Mouse (Mus musculus): ENCODE results near the gene Catspere2. TPM values are rescaled to one million over a fixed set of nuclear protein-coding genes. Genes with fewer than 3 reads are reported as not detected.
"Not testable (repeated sequence)": the region's sequence is repeated elsewhere in the genome, so short reads cannot be mapped to it uniquely, and the experiment has no call there.

The Catspere2 gene
- total and polyA plus RNA-seq, 3 experiments = 0.05 TPM; not detected in 2

GRCm38 (mm10) chr1:178134288-178134687 is 151.1 kb downstream of the Catspere2 start:
- H3K27me3 ChIP-seq (ENCODE audit: insufficient read depth, low read length) = no peaks in the 10 kb centered on the region
- H3K4me3 ChIP-seq (ENCODE audit: low read depth, low read length) = no peak overlapping the region
- TF ChIP-seq GATA1 (IDR thresholded peaks at IDR 0.05; ENCODE audit: borderline replicate concordance, low read length) (no peak), CTCF (IDR thresholded peaks at IDR 0.05; ENCODE audit: low read depth, low read length) (no peak), POLR2AphosphoS5 (IDR thresholded peaks at IDR 0.05; ENCODE audit: insufficient replicate concordance, low read depth, low read length) (no peak), GATA2 (IDR thresholded peaks at IDR 0.05; ENCODE audit: borderline replicate concordance, low read depth, low read length) (no peak), TAL1 (conservative IDR thresholded peaks at IDR 0.05; ENCODE audit: low read depth, low read length) (no peak)
- DNase-seq (ENCODE audit: low spot score) (no peak), ATAC-seq (ENCODE audit: extremely low read depth, insufficient number of reproducible peaks, low FRiP score, poor library complexity, severe bottlenecking) (no peak)
- H3K9me3 ChIP-seq (replicated peaks) = no peaks in the 10 kb centered on the region
- no peaks in the 10 kb centered on the region for H3K4me1 ChIP-seq (ENCODE audit: insufficient read depth, low read depth, low read length)
- H3K36me3 ChIP-seq (replicated peaks) = no peaks in the 10 kb centered on the region

- peak; percentile 51; the same call in 1 of the 2 replicates for ATAC-seq (ENCODE audit: extremely low read depth, insufficient number of reproducible peaks, low FRiP score, poor library complexity, severe bottlenecking)
- not testable (repeated sequence) for DNase-seq (ENCODE audit: low spot score); H3K4me3 ChIP-seq (ENCODE audit: low read depth, low read length); H3K36me3 ChIP-seq (replicated peaks); H3K4me1 ChIP-seq (ENCODE audit: insufficient read depth, low read depth, low read length); H3K27me3 ChIP-seq (ENCODE audit: insufficient read depth, low read length); H3K9me3 ChIP-seq (replicated peaks)
Observed at GRCm38 (mm10) chr1:178146513-178146912, 163.3 kb downstream of the Catspere2 start.

- not testable (repeated sequence) for H3K4me3 ChIP-seq (ENCODE audit: low read depth, low read length); H3K4me1 ChIP-seq (ENCODE audit: insufficient read depth, low read depth, low read length); ATAC-seq (ENCODE audit: extremely low read depth, insufficient number of reproducible peaks, low FRiP score, poor library complexity, severe bottlenecking); H3K27me3 ChIP-seq (ENCODE audit: insufficient read depth, low read length); DNase-seq (ENCODE audit: low spot score); H3K9me3 ChIP-seq (replicated peaks); H3K36me3 ChIP-seq (replicated peaks)
Observed at GRCm38 (mm10) chr1:178146915-178147314, 163.7 kb downstream of the Catspere2 start.

DNA sequence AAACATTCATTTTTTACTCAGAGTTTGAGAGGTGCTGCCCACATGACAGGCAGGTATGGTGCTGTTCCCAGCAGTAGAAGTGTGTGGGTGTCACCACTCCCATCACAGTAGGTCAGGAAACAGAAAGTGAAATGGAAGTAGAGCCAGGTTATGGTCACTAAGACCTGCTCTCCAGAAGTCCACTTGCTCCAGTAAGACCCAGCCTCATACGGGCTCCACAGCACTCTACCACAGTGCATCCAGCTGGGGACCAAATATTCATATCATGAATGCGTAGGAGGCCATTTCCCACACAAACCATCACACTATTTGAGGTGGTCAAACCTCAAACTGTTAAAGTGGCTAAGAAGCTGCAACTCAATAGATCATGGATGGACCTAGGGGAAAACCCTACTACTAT is 199.0 kb downstream of the Catspere2 start:
- no peaks in the 10 kb centered on the region for H3K27me3 ChIP-seq (ENCODE audit: insufficient read depth, low read length)
- TF ChIP-seq TAL1 (conservative IDR thresholded peaks at IDR 0.05; ENCODE audit: low read depth, low read length) = no peak
- no peak for TF ChIP-seq GATA1 (IDR thresholded peaks at IDR 0.05; ENCODE audit: borderline replicate concordance, low read length)
- TF ChIP-seq GATA2 (IDR thresholded peaks at IDR 0.05; ENCODE audit: borderline replicate concordance, low read depth, low read length) = no peak
- no peak for TF ChIP-seq POLR2AphosphoS5 (IDR thresholded peaks at IDR 0.05; ENCODE audit: insufficient replicate concordance, low read depth, low read length)
- no peak for DNase-seq (ENCODE audit: low spot score)
- no peak overlapping the region for H3K4me3 ChIP-seq (ENCODE audit: low read depth, low read length)
- H3K36me3 ChIP-seq (replicated peaks) = no peaks in the 10 kb centered on the region
- ATAC-seq (ENCODE audit: extremely low read depth, insufficient number of reproducible peaks, low FRiP score, poor library complexity, severe bottlenecking) = no peak
- no peaks in the 10 kb centered on the region for H3K9me3 ChIP-seq (replicated peaks)
- H3K4me1 ChIP-seq (ENCODE audit: insufficient read depth, low read depth, low read length) = peaks cover 3% of the 10 kb centered on the region

DNA sequence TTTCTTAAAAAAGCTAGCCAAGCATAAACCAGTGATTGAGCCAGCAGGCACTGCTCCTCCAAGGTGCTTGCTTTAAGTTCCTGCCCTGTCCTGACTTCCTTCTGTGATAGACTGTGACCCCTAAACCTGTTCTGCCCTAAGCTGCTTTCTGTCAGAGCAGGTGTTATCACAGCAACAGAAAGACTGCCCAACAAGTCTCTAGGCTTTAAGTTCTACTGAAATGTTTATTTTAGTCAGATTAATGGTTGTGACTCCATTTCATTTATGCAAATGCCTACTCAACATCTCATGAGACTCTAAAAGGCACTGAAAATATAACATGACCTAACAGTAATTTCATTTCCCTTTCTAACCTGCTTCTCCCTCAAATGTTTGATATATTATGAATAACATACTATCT is 202.4 kb downstream of the Catspere2 start:
- Histone ChIP-seq H3K4me1 (ENCODE audit: insufficient read depth, low read depth, low read length) (peaks cover 8% of the 10 kb centered on the region), H3K27me3 (ENCODE audit: insufficient read depth, low read length) (no peaks in the 10 kb centered on the region), H3K4me3 (ENCODE audit: low read depth, low read length) (no peak overlapping the region), H3K36me3 (replicated peaks) (no peaks in the 10 kb centered on the region), H3K9me3 (replicated peaks) (no peaks in the 10 kb centered on the region)
- DNase-seq (ENCODE audit: low spot score) (no peak), ATAC-seq (ENCODE audit: extremely low read depth, insufficient number of reproducible peaks, low FRiP score, poor library complexity, severe bottlenecking) (no peak)
- TF ChIP-seq POLR2AphosphoS5 (IDR thresholded peaks at IDR 0.05; ENCODE audit: insufficient replicate concordance, low read depth, low read length) (no peak), GATA2 (IDR thresholded peaks at IDR 0.05; ENCODE audit: borderline replicate concordance, low read depth, low read length) (no peak), GATA1 (IDR thresholded peaks at IDR 0.05; ENCODE audit: borderline replicate concordance, low read length) (no peak), CTCF (IDR thresholded peaks at IDR 0.05; ENCODE audit: low read depth, low read length) (no peak), TAL1 (conservative IDR thresholded peaks at IDR 0.05; ENCODE audit: low read depth, low read length) (no peak)

DNA sequence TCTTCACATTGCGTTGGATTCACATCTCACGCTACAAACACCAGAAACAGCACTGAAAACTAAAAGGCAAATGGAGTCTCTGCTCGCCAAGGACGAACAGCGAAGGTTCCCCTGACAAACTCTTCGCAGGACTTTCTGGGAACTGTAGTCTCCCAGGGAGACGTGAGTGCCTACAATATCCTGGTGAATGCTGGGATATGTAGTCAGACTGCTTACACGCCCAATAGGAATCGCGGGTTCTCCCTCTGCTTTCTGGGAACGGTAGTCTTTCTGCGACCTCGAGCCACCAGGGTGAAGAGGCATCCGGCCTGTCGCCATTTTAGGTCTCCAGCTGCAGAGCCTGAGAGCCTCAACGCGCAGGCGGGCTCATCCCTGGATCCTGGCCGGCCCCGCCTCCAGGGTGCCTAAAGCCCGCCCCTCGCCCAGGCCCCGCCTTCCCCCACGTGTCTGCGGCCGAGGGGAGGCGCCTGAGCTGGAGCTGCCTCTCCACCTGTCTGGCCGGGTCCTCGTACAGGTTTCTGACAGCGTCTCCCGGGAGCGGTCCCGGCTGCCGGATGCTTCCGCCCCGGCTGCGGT is 204.1 kb downstream of the Catspere2 start, which contains the start of gene Desi2:
TSS of gene Desi2 (plus strand) at position 202 of the 576 bp plus-strand sequence.
- peak; percentile 80 for DNase-seq (ENCODE audit: low spot score)
- H3K4me1 ChIP-seq (ENCODE audit: insufficient read depth, low read depth, low read length); H3K27me3 ChIP-seq (ENCODE audit: insufficient read depth, low read length); H3K36me3 ChIP-seq (replicated peaks); H3K9me3 ChIP-seq (replicated peaks): not testable (repeated sequence)
- H3K4me3 ChIP-seq (ENCODE audit: low read depth, low read length) = peak within 1 kb of the TSS; percentile 73
- peak; percentile 99 for ATAC-seq (ENCODE audit: extremely low read depth, insufficient number of reproducible peaks, low FRiP score, poor library complexity, severe bottlenecking)

DNA sequence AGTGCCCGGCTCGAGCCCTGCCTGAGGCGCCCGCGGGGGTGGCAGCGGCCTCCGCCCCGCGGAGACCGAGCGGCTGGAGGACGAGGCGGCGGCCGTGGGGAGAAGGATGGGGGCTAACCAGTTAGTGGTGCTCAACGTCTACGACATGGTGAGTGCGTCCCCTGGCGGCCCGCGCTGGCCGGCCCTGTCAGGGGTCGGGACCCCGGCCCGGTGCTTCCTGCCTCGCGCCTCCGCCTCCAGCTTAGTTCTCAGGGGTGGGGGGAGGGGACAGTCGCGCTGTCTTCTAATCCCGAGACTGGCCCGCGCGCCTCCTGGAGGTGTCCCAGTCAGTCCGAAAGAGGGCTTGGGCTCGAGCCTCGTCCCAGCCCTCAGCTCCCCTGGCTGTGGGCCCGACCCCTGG is 204.6 kb downstream of the Catspere2 start:
- H3K36me3 ChIP-seq (replicated peaks); H3K4me1 ChIP-seq (ENCODE audit: insufficient read depth, low read depth, low read length); H3K9me3 ChIP-seq (replicated peaks); H3K27me3 ChIP-seq (ENCODE audit: insufficient read depth, low read length); ATAC-seq (ENCODE audit: extremely low read depth, insufficient number of reproducible peaks, low FRiP score, poor library complexity, severe bottlenecking): not testable (repeated sequence)
- peak overlapping the region; percentile 73 for H3K4me3 ChIP-seq (ENCODE audit: low read depth, low read length)
- DNase-seq (ENCODE audit: low spot score) = peak; percentile 14

Data from G1E (cell line).